Mouse (Mus musculus): Measurements from ENCODE around the gene Prkar1a. TPM values are rescaled to one million over a fixed set of nuclear protein-coding genes. Genes with fewer than 3 reads are reported as not detected.
A peak's percentile ranks its signal among the peaks of the same experiment; 100 is the strongest.

The Prkar1a gene
- polyA plus RNA-seq, 1 experiment, result 406 TPM

DNA sequence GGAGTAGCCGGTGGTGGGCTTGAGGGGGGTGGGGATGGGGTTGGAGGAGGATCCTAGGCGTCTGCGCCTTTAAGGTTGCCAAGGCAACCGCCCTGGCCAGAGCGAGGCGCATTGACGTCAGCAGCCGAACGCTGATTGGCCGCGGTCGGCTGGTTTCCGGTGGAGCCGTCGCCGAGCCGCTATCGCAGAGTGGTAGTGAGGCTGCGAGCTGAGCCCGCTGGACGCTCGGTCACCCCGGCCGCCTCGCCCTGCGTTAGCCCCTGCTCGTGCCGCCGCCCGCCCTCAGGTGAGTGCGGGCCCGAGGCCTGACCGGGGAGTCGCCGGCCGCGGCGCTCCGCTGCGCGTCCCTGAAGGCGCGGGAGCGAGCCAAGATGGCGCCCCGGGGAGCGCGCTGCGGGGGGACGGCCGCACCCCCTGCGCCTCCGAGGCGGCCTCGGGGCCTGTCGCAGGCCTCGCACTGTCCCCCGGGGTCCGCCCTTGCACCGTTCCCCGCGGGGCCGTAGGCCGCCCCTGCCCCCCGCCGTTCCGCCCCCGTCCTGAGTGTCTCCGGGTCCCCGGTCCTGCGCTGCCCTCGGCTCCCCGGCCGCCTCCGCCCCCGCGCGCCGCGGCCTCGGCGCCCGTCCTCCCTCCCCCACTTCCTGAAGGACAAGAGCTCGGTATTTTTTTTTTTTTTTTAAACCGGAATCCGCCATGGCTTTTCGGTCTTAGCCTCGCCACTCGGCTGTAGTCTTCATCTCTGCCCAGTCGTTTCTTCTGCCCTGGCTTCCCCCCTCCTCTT lies 1.8 kb downstream of the Prkar1a start:
- Histone ChIP-seq H3K36me3 (ENCODE audit: control insufficient read depth, insufficient read depth) (peaks cover 21% of the 10 kb centered on the region), H3K4me2 (ENCODE audit: low read depth) (peak overlapping the region; percentile 64), H3K27me3 (ENCODE audit: control insufficient read depth, insufficient read depth, insufficient read length) (no peaks in the 10 kb centered on the region), H3K79me2 (ENCODE audit: control insufficient read depth, insufficient read depth) (peaks cover 51% of the 10 kb centered on the region), H3ac (ENCODE audit: control insufficient read depth, insufficient read length) (peak overlapping the region; percentile 96), H3K4me3 (peak overlapping the region; percentile 81)
- TF ChIP-seq USF1 (IDR thresholded peaks at IDR 0.05; ENCODE audit: low read depth) (no peak), SRF (IDR thresholded peaks at IDR 0.05; ENCODE audit: control insufficient read depth, insufficient read length, low read depth) (no peak), MYOD1 (IDR thresholded peaks at IDR 0.05; ENCODE audit: control insufficient read depth in 1 of 3, insufficient read length in 2 of 3, low read depth in 2 of 3) (no peak), POLR2AphosphoS2 (IDR thresholded peaks at IDR 0.05; ENCODE audit: insufficient read length, low read depth) (peak; percentile 100), POLR2A (IDR thresholded peaks at IDR 0.05; ENCODE audit: insufficient read length, low read depth) (peak; percentile 98), MYOG (IDR thresholded peaks at IDR 0.05; ENCODE audit: control insufficient read depth in 1 of 3, insufficient read depth in 1 of 3, insufficient read length in 2 of 3, low read depth in 2 of 3) (peak in 1 of 3 experiments; percentile 15), REST (IDR thresholded peaks at IDR 0.05; ENCODE audit: insufficient read depth, insufficient read length) (no peak), MAX (IDR thresholded peaks at IDR 0.05; ENCODE audit: low read depth) (no peak), TCF3 (IDR thresholded peaks at IDR 0.05; ENCODE audit: insufficient read length, low read depth) (no peak), TCF12 (IDR thresholded peaks at IDR 0.05; ENCODE audit: insufficient read depth, poor library complexity, severe bottlenecking) (no peak), CEBPB (IDR thresholded peaks at IDR 0.05; ENCODE audit: insufficient read depth, poor library complexity, severe bottlenecking) (no peak)

DNA sequence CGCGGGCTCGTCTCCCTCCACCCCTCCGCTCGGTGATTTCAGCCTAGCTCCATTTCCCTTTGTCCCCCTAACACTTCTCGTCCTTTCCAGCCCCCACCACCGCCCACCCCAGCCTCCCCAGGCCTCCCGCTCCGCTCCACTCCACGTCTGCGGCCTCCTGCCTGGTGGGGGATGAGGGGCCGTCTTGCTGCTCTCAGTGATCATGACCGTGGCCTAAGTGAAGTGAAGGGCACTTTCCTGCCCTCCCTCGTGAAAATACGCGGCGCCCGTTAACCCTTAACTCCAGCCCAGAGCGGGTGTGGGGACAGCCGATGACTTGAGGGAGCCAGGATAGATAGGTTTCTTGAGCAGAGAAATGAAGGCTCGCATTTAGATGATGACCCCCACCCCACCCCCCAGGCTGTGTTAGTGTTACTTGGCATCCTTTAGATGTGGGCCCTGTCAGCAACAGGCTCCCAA lies 2.4 kb downstream of the Prkar1a start:
- TF ChIP-seq TCF12 (IDR thresholded peaks at IDR 0.05; ENCODE audit: insufficient read depth, poor library complexity, severe bottlenecking), result no peak
- TF ChIP-seq MYOG (IDR thresholded peaks at IDR 0.05; ENCODE audit: control insufficient read depth in 1 of 3, insufficient read depth in 1 of 3, insufficient read length in 2 of 3, low read depth in 2 of 3), result no peak
- no peak for TF ChIP-seq SRF (IDR thresholded peaks at IDR 0.05; ENCODE audit: control insufficient read depth, insufficient read length, low read depth)
- no peak for TF ChIP-seq POLR2A (IDR thresholded peaks at IDR 0.05; ENCODE audit: insufficient read length, low read depth)
- TF ChIP-seq CEBPB (IDR thresholded peaks at IDR 0.05; ENCODE audit: insufficient read depth, poor library complexity, severe bottlenecking), result no peak
- no peak for TF ChIP-seq MAX (IDR thresholded peaks at IDR 0.05; ENCODE audit: low read depth)
- no peak for TF ChIP-seq E2F4 (IDR thresholded peaks at IDR 0.05; ENCODE audit: insufficient read depth)
- H3K4me3 ChIP-seq, result peak overlapping the region; percentile 81

DNA sequence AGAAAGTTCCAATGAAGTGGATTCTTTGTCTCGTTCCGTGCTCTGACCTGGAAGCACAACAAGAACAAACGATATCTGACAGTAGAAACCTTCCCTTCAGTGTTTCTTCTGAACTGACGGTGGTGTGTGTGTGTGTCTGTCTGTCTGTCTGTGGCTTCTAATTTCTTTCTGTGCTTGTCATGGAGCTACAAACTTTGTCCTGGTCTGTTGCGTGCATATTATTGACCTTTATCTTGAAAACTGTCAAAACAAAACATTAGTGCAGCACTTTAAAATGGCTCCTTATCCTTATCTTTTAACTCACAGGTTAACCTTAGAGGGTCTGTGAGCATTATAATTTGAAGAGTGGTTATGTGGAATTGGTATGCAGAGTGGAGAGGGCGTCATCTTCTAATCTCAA lies 3.3 kb downstream of the Prkar1a start:
- Histone ChIP-seq H3K36me3 (ENCODE audit: control insufficient read depth, insufficient read depth) (peaks cover 36% of the 10 kb centered on the region), H3K79me2 (ENCODE audit: control insufficient read depth, insufficient read depth) (peaks cover 66% of the 10 kb centered on the region), H3K4me3 (peak overlapping the region; percentile 81), H3ac (ENCODE audit: control insufficient read depth, insufficient read length) (peak overlapping the region; percentile 37), H3K27me3 (ENCODE audit: control insufficient read depth, insufficient read depth, insufficient read length) (no peaks in the 10 kb centered on the region), H3K4me2 (ENCODE audit: low read depth) (peak overlapping the region; percentile 93)
- TF ChIP-seq E2F4 (IDR thresholded peaks at IDR 0.05; ENCODE audit: insufficient read depth), result no peak
- TF ChIP-seq MYOD1 (IDR thresholded peaks at IDR 0.05; ENCODE audit: control insufficient read depth in 1 of 3, insufficient read length in 2 of 3, low read depth in 2 of 3), result no peak
- no peak for TF ChIP-seq TCF3 (IDR thresholded peaks at IDR 0.05; ENCODE audit: insufficient read length, low read depth)
- TF ChIP-seq MAX (IDR thresholded peaks at IDR 0.05; ENCODE audit: low read depth), result no peak
- TF ChIP-seq TCF12 (IDR thresholded peaks at IDR 0.05; ENCODE audit: insufficient read depth, poor library complexity, severe bottlenecking), result no peak
- TF ChIP-seq USF1 (IDR thresholded peaks at IDR 0.05; ENCODE audit: low read depth), result no peak
- TF ChIP-seq MYOG (IDR thresholded peaks at IDR 0.05; ENCODE audit: control insufficient read depth in 1 of 3, insufficient read depth in 1 of 3, insufficient read length in 2 of 3, low read depth in 2 of 3), result no peak
- no peak for TF ChIP-seq SRF (IDR thresholded peaks at IDR 0.05; ENCODE audit: control insufficient read depth, insufficient read length, low read depth)
- TF ChIP-seq POLR2AphosphoS2 (IDR thresholded peaks at IDR 0.05; ENCODE audit: insufficient read length, low read depth), result no peak
- no peak for TF ChIP-seq POLR2A (IDR thresholded peaks at IDR 0.05; ENCODE audit: insufficient read length, low read depth)
- TF ChIP-seq CEBPB (IDR thresholded peaks at IDR 0.05; ENCODE audit: insufficient read depth, poor library complexity, severe bottlenecking), result no peak
- no peak for TF ChIP-seq REST (IDR thresholded peaks at IDR 0.05; ENCODE audit: insufficient read depth, insufficient read length)

More for the DNA sequence above, 2.4 kb downstream of the Prkar1a start:
- peak overlapping the region; percentile 96 for H3ac ChIP-seq (ENCODE audit: control insufficient read depth, insufficient read length)
- peaks cover 57% of the 10 kb centered on the region for H3K79me2 ChIP-seq (ENCODE audit: control insufficient read depth, insufficient read depth)
- peak overlapping the region; percentile 93 for H3K4me2 ChIP-seq (ENCODE audit: low read depth)
- H3K36me3 ChIP-seq (ENCODE audit: control insufficient read depth, insufficient read depth), result peaks cover 28% of the 10 kb centered on the region
- H3K27me3 ChIP-seq (ENCODE audit: control insufficient read depth, insufficient read depth, insufficient read length), result no peaks in the 10 kb centered on the region

DNA sequence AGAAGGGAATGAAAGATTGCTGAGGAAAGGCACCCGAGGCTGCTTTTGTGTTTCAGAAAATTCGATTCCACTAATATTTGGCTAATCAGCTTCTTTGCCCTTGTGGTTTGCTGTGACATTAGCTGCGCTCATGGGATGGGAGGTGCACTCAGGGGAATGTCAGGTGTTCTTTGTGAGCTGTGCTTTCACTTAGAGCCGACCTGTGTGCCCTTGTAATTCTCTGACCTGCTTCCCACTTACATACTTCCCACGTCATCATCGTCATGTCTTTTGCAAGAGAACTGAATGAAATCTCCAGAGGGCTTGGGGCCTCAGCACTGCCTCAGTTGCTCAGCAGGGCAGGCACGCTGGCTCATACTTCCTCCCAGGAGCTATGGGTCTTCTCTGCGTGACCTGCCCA lies 4.0 kb downstream of the Prkar1a start:
- Histone ChIP-seq H3K27me3 (ENCODE audit: control insufficient read depth, insufficient read depth, insufficient read length) (no peaks in the 10 kb centered on the region), H3ac (ENCODE audit: control insufficient read depth, insufficient read length) (peak overlapping the region; percentile 37), H3K36me3 (ENCODE audit: control insufficient read depth, insufficient read depth) (peaks cover 36% of the 10 kb centered on the region), H3K4me3 (peak overlapping the region; percentile 81), H3K79me2 (ENCODE audit: control insufficient read depth, insufficient read depth) (peaks cover 73% of the 10 kb centered on the region), H3K4me2 (ENCODE audit: low read depth) (peak overlapping the region; percentile 93)
- TF ChIP-seq POLR2A (IDR thresholded peaks at IDR 0.05; ENCODE audit: insufficient read length, low read depth) (no peak), POLR2AphosphoS2 (IDR thresholded peaks at IDR 0.05; ENCODE audit: insufficient read length, low read depth) (peak; percentile 54), E2F4 (IDR thresholded peaks at IDR 0.05; ENCODE audit: insufficient read depth) (no peak), TCF12 (IDR thresholded peaks at IDR 0.05; ENCODE audit: insufficient read depth, poor library complexity, severe bottlenecking) (no peak), MYOG (IDR thresholded peaks at IDR 0.05; ENCODE audit: control insufficient read depth in 1 of 3, insufficient read depth in 1 of 3, insufficient read length in 2 of 3, low read depth in 2 of 3) (no peak), CEBPB (IDR thresholded peaks at IDR 0.05; ENCODE audit: insufficient read depth, poor library complexity, severe bottlenecking) (no peak), USF1 (IDR thresholded peaks at IDR 0.05; ENCODE audit: low read depth) (no peak)
